Mouse (Mus musculus) frontal cortex, postnatal 36 days (tissue): ENCODE data around the gene Opn3.

ENCODE experiments used
- DNase-seq, 2 experiments: peaks; one replicate each; pipeline ENCODE4 v3.0.0; 2022; ENCODE audit warnings: low spot score in 2 of 2

The Opn3 gene

DNA sequence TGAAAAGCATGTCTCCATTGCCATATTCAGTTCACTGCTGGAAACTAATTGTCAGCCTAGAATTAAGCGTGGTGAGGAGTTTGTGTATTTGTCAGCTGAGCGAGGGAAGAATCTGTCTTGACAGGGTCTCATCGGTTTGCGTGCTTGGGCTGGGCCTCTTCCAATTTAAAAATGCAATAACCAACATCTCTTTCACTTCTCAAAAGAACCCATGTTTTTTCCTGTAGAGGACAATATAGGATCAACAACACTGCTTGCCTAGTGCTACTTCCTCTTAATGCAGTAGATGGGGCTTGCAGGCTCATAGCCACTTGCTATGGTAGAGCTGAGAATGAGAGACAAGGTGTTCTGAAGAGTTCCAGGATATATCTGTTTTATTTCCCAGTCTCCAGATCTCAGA lies 32.7 kb downstream of the Opn3 start:
- no peak for DNase-seq

DNA sequence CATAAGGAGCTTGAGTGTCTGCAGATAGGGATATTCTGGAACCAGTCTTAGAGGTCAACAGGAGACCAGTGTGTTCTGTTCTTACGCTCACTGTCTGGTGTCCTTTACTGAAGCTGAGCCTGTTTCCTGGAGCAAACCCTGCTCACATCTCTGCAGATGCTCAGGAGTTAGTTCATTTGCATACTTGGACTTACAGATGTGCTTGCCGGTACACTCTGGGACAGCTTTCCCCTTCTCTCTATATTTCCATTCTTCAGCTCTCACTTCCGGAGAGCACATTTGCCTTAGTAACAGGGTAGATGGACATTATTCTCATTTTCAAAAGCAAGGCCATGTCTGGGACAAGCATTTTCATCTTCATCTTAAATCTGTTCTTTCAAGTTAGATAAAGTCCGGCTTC lies 44.0 kb downstream of the Opn3 start:
- no peak for DNase-seq

DNA sequence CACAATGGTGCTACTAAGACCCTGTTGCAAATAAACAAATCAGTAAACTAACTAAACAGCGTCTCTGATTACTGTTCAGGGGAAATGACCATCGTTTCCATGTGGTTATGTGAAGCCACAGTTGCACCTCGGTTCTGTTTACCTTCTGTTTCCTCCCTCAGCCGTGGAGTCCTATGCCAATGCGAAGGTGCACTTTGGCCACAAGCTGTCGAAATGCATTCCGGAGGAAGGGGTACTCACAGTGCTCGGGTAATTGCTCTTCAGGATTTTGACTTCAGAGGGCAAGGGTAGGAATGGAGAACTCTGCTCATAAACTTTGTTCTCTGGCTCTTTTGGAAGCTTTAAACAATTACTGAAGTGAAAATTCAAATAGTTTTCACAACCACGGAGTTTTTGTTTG lies 45.6 kb downstream of the Opn3 start:
- DNase-seq = no peak

DNA sequence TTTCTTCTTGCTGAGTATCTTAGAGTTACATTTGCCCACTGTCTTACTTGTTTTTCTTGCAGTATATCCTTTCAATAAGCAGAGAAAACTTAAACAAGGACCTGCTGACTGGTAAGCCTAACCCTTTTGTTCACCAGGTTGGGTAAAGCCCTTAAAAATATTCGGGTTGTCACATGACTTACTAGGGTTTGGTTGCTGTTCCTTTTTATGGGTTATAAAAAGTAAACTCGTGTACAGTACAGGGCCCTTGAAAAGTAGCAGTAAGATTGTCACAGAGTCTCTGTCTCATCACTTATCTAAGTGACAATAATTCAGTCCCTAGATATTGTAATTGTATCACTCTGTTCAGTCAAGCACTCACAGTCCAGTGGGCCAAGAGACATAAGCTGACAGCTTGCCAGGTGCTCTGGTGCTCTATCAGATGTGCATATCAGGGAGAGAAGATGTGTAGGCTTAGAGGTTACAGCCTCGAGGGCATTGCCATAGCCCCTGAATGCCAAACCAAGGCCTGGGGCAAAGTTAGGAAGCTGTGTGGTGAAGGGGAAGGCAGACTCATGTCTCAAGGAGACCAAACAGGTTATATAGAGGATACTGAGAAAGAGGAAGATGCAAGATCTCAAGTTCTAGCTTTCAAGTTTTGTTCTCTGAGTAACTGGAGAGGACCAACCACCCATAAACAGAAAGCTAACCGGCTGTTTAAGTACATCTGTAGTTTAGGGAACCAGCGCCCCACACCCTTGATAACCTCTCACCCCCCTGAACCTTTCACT lies 48.9 kb downstream of the Opn3 start:
- no peak for DNase-seq

DNA sequence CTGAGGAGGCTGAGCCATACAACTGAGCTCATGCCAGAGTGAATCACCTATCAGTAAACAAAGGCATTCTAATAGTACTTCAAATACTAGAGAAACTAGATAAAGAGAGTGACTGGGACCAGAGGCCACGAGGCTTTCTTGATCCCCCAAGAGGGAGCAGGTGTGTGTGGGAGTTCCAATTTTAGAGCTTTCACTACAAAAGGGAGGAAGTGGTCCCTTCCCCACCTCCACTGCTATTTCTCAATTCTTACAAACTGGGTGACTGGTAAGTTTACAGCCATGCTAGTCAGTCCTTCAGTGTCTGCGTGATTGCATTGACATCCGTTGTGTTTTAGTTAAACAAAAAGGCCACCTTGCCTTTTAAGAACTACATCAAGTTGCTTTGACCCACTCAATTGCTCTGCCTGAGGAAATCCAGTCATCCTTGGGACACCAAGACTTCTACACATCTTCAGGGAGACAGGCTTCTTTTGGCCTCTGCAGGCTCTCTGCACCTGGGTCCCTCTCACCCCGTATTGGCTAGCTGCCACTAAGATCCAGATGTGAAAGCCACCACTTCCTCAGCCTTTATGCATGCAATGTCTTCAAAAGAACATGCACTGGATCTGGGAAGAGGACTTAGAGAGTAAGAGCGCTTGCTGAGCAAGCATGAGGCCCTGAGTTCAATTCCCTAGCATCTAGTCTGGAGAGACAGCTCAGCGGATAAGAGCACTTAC lies 52.0 kb downstream of the Opn3 start:
- no peak for DNase-seq

DNA sequence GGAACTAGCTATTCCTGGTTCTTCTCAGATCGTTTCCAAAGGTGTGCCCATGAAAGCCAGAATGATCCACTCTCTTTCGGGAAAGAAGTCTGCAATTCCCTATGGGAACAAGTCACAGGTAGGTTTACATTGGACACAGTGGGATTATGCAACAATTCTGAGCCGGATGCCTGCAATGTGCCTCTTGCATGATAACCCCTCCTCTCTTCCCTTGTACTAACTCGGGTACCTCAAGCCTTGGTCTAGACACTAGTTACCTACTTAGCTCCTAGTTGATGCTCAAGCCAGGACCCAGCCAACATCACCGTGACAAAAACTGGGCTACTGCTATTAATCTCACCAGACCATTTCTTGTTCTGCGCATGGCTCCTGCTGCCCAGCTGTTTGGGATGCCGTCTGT lies 53.5 kb downstream of the Opn3 start:
- no peak for DNase-seq

DNA sequence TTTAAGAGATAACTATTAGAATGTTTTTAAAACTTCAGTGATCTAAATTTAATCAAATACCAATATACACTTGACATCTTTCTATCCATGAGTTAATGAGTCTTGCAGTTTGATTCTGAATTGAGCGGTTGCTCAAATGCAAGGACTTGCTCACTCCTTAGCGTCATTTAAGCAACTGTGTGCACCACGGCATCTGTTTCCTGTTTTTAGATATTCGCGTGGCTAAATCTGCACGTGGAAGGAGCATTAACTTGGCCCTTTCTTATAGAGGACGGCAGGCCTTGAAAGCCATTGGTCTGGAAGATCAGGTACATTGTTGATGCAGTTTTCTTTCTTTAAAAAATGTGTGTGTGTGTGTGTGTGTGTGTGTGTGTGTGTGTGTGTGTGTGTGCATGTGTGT lies 54.9 kb downstream of the Opn3 start:
- no peak for DNase-seq

DNA sequence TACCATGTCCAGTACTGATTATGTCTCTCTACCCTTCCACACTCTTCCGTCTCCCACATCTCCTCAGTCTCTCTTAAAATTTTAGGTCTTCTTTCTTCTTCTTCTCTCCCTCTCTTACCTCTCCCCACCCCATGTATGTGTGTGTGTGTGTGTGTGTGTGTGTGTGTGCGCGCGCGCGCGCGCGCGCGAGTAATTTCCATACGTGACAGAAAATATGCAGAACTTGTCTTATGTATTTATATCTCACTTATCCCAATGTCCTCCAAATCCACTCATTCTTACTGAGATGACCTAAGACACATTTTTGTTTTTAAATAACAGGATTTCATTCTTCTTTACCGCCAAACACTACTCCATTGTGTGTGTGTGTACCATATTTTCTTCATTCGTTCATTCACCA lies 60.1 kb downstream of the Opn3 start:
- no peak for DNase-seq

DNA sequence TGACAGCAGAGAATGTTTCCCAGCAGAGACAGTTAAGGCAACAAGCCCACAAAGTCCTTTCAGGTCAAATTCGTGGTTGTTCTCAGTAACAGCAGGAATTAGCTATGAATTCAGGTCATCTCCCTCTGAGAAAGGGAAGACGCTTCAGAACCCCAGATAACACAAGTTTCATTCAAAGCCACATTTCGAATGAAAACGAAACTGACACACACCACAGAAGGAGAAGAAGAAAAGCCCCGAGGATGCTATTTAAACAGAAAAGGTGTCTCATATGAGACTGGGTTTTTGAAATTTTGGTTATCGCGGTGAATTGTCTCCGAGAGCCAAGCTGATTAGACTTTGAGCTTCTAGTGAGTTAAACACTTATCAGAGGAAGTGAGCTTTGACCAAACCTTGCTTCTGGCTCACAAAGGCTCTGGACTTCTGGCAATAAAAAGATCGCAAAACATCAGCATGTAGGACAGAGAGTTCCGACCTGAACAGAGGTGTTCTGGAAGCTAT lies 60.8 kb downstream of the Opn3 start:
- no peak for DNase-seq

DNA sequence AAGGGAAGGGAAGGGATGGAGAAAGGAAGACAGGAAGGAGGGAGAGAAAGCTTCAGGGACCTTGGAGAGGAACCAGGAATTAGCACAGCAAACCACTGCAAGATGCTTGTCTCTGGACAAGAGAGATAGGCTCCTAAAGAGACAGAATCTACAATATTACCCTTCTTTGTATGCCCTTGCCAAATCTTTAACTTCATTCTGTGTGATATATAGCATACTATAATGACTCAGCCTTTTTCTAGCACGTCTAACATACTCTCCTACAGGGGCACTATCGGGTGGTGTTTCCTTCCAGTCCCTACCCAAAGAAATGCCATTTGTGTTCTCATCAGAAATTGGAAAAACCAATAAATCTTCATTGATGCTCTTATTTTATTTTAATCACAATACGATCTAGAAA lies 61.5 kb downstream of the Opn3 start:
- DNase-seq = no peak

DNA sequence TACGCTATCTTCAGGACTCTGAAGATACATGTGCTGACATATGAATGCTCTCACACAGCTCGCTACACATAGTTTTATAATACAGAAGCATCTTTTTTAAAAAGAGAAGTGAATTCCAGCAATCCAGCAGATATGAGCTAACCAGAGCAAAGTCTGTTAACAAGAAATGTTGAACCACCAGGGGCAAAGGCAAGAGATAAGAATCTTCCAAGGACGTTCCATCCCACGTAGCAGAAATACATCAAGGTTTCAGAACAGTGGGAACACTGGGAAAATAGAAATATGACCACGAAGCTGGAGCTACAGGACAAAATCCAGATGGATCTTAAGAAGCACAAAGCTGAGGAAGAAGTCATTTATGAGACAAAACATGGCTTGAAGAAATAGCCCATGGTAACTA lies 62.2 kb downstream of the Opn3 start:
- DNase-seq = no peak

DNA sequence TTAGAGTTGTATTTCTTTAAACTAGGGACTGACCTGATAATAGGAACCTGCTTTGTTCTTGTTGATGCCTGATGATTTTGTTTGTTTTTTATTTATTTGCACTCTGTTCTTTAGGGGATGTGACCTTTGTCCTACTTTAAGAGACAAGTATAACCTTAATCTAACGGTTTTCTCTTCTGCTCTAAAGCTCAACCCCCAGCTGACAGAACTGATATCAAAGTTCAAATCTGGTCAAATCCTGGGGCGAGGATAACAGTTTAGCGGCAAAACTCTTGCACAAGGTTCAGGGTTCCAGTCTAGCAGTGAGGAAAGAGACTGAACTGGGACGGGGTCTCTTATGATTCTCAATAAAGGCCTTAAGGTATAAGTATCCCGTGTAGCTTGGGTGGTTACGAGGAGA lies 63.3 kb downstream of the Opn3 start:
- no peak for DNase-seq

DNA sequence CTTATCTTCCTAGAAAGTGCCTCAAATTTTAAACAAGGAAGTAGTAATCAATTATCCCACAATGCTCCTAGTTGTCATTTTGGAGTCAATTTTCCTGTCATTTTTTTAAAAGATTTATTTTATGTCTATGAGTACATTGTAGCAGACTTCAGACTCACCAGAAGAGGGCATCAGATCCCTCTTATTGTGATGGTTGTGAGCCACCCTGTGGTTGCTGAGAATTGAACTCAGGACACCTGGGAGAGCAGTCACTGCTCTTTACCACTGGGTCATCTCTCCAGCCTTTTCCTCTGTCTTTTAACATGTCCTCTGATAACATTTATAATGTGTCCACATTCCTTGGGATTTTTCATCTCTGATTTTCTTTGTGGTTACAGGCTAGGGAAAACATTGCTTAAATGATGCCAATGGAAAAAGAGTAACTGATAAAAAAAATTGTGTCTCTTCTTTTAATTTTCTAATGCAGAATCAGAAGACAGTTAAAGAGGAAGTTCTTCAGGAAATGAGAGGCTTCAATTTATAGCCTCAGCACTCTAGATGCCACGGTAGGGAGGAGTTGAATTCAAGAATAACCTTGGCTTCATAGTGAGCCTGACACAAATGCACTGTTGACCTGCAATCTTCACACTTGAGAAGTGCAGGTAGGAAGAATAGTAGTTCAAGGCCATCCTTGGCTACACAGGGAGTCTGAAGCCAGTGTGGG lies 66.4 kb downstream of the Opn3 start:
- no peak for DNase-seq

DNA sequence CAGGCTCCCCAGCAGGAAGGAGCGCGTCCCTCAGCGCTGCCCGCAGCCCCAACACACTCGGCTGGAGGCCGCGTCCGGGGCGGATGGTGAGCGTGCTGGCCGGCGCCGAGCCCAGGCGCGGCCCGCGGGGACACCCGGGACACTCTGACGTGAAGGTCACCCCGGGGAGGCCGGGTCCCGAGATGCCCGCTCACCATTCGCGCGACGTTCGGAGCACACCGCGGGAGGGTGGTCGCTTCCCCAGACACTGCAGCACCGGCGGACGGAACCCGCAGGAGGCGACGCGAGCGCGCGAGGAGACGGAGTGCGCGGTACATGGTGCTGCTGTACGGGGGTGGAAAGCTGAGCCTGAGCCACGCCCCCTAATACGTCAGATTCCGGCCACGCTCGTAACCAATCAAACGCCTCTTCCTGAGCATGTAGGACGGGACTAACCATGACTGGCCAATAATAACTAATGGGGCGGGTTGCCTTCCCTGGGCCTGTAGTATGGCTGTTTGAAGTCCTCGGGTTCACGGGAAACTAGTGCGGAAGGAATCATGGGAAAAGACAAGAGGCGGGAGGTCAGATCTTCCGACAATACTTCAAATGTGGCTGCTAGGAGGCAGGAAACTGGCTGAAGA lies 67.2 kb downstream of the Opn3 start, which contains the start of gene Fh1:
Fh1 (minus strand) TSS at position 379 of the 623 bp plus-strand sequence.
- peak; percentile 95 to 97 for DNase-seq

DNA sequence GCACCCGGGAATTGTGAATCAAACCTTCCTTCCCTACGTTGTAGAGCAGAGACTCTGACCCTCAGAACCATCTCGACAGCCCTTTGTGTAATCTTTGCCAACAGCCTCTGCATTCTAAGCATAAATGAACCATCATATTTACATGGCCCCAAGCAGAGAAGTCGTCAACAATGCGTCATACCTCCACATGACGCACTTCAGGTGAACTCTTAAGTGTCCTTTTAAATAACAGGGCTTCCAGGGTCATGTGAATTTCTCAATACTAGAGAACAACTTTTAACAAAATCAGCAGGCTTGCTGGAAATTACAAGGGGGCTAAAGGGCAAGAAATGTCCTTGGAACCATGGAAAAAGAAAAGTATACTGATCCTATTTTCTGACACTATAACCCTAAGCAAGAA lies 68.9 kb downstream of the Opn3 start:
- no peak for DNase-seq

DNA sequence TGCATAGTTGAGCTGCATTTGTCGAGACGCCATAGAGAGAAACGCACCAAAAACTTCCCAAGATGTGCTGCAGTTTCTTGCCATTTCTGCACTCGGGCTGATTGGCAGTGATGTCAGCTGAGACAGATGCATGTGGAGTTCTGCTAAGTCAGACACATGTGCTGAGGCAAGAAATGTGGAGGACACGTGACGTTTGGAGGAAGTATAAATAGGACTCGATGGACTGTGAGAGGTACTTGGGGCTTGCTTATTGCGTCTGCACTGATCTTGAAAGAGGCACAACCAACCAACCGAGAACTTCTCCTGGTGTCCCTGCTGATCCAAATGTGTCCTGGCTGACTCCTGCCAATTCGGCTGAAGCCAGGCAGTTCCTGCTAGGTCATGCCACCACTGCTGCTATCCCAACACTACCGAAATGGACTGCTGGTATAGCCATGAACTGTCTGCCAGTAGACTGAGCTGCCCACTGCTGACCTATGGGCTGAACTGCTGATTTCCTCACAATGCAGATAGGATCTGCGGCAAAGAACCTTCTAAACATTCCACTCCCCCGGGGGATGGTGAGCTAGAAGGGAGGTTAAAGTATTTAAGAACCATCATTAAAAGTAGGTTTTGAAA lies 72.7 kb downstream of the Opn3 start, which contains the start of gene Kmo:
Kmo (plus strand) TSS at position 568 of the 618 bp plus-strand sequence.
- no peak for DNase-seq

DNA sequence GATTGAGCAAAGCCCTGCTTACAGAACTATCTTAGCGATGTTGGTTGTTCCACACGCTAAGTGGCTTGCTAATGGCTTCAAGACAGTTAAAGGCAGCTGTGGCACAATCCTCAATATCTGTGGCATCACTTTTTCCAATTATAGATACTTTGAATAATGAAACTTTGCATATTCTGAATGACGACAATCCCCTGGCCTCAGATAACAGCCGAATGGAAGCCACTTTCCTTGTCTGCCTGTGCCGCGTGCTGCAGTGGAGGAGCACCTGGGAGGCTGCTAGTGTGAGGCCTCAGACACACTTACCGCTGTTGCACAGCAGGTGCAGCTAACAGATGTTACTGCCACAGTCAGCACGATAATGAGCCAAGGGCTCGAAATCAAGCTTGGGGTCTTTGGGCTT lies 77.6 kb downstream of the Opn3 start:
- DNase-seq = no peak
